Mouse (Mus musculus) bone marrow, adult 2 months (tissue): ENCODE results near the gene Cps1.

ENCODE experiments used
- CTCF ChIP-seq: fragments of 200-500 bp; IDR thresholded peaks from 2 replicates; pipeline ENCODE4 v1.5.1; 2011; ENCODE audit warnings: low read length, control low read depth; ENCODE audit not compliant: control insufficient read depth, insufficient read depth
- POLR2A ChIP-seq: fragments of 200-500 bp; IDR thresholded peaks from 2 replicates; pipeline ENCODE4 v1.6.1; 2011; ENCODE audit warnings: low read depth, mild to moderate bottlenecking, control low read depth, low read length, borderline replicate concordance; ENCODE audit not compliant: control insufficient read depth

- no peak for TF ChIP-seq POLR2A
- TF ChIP-seq CTCF = no peak
Measured at GRCm38 (mm10) chr1:67103476-67104248, 19.2 kb upstream of the Cps1 start.
